Comparison of ENCODE assay signal across 29 mouse cellular contexts in genomic region chr2:35074328-35074727, GRCm38 (mm10). TPM values are rescaled to one million over a fixed set of nuclear protein-coding genes. Genes with fewer than 3 reads are reported as not detected.
DNase-seq lines count a peak whose midpoint lies in the region; ATAC-seq and TF ChIP-seq lines count a peak whose summit lies in the region.
"Had no signal": no experiment of that assay in that cellular context is flagged by ENCODE, and none has a peak within 500 bp of the region (broad histone marks: within the 10 kb centered on the region; RNA-seq: fewer than 3 reads in every experiment).

No protein-coding gene starts in this region.

- peak overlapping the region; percentile 70 for H3K27ac ChIP-seq in liver, adult 2 months (replicated peaks; ENCODE audit: insufficient read depth, low read depth, low read length)
- no peak overlapping the region for H3K27ac ChIP-seq in liver, embryonic 11.5 days (ENCODE audit: low read depth, low read length)
- no peak overlapping the region for H3K27ac ChIP-seq in intestine, embryonic 14.5 days (ENCODE audit: low read depth)
- no peak overlapping the region for H3K27ac ChIP-seq in intestine, embryonic 16.5 days (ENCODE audit: low read length)
- H3K27ac ChIP-seq in kidney, embryonic 16.5 days (ENCODE audit: low read length), result no peak overlapping the region
- no peak overlapping the region for H3K27ac ChIP-seq in forebrain, postnatal 0 days (ENCODE audit: low read depth, low read length)
- H3K27ac ChIP-seq: embryonic facial prominence, embryonic 10.5 days; embryonic facial prominence, embryonic 12.5 days; forebrain, embryonic 10.5 days; forebrain, embryonic 12.5 days had no signal

- H3K9ac ChIP-seq in liver, adult 2 months (ENCODE audit: low read depth, low read length), result no peak overlapping the region
- H3K9ac ChIP-seq in liver, embryonic 11.5 days (ENCODE audit: low read depth, low read length), result no peak overlapping the region
- H3K9ac ChIP-seq in intestine, embryonic 14.5 days (ENCODE audit: low read length), result no peak overlapping the region
- no peak overlapping the region for H3K9ac ChIP-seq in intestine, embryonic 16.5 days (ENCODE audit: low read depth, low read length)
- no peak overlapping the region for H3K9ac ChIP-seq in kidney, embryonic 16.5 days (replicated peaks; ENCODE audit: low read length)
- H3K9ac ChIP-seq in forebrain, postnatal 0 days, result no peak overlapping the region
- H3K9ac ChIP-seq: embryonic facial prominence, embryonic 12.5 days; forebrain, embryonic 12.5 days had no signal

- no peak overlapping the region for H3K4me2 ChIP-seq in liver, embryonic 11.5 days
- no peak overlapping the region for H3K4me2 ChIP-seq in intestine, embryonic 14.5 days (ENCODE audit: low read length)
- H3K4me2 ChIP-seq in intestine, embryonic 16.5 days (ENCODE audit: low read depth, low read length), result no peak overlapping the region
- no peak overlapping the region for H3K4me2 ChIP-seq in kidney, embryonic 16.5 days (replicated peaks; ENCODE audit: low read depth, low read length)
- no peak overlapping the region for H3K4me2 ChIP-seq in forebrain, postnatal 0 days (ENCODE audit: low read depth)
- H3K4me2 ChIP-seq: embryonic facial prominence, embryonic 12.5 days; forebrain, embryonic 12.5 days had no signal

- no peak for TF ChIP-seq CTCF in liver, adult 2 months (IDR thresholded peaks at IDR 0.05; ENCODE audit: low read depth, low read length)
- no peak for TF ChIP-seq CTCF in forebrain, postnatal 0 days (IDR thresholded peaks at IDR 0.05; ENCODE audit: low read depth)

- H3K4me1 ChIP-seq in liver, adult 2 months (ENCODE audit: control insufficient read depth, insufficient read depth, low read length), result peaks cover 16% of the 10 kb centered on the region
- no peaks in the 10 kb centered on the region for H3K4me1 ChIP-seq in liver, embryonic 11.5 days (replicated peaks; ENCODE audit: control insufficient read depth, insufficient read depth, low read length)
- H3K4me1 ChIP-seq in intestine, embryonic 14.5 days (replicated peaks; ENCODE audit: control insufficient read depth, insufficient read depth, low read length), result no peaks in the 10 kb centered on the region
- no peaks in the 10 kb centered on the region for H3K4me1 ChIP-seq in intestine, embryonic 16.5 days (ENCODE audit: control insufficient read depth, insufficient read depth, low read length)
- no peaks in the 10 kb centered on the region for H3K4me1 ChIP-seq in kidney, embryonic 16.5 days (ENCODE audit: insufficient read depth, low read length)
- H3K4me1 ChIP-seq in forebrain, postnatal 0 days (ENCODE audit: insufficient read depth), result no peaks in the 10 kb centered on the region
- H3K4me1 ChIP-seq: embryonic facial prominence, embryonic 10.5 days; embryonic facial prominence, embryonic 12.5 days; forebrain, embryonic 10.5 days; forebrain, embryonic 12.5 days had no signal

- no peaks in the 10 kb centered on the region for H3K27me3 ChIP-seq in liver, adult 2 months (ENCODE audit: control insufficient read depth, insufficient read depth, low read length)
- H3K27me3 ChIP-seq in liver, embryonic 11.5 days (replicated peaks; ENCODE audit: control insufficient read depth, insufficient read depth, low read length), result no peaks in the 10 kb centered on the region
- no peaks in the 10 kb centered on the region for H3K27me3 ChIP-seq in intestine, embryonic 14.5 days (replicated peaks; ENCODE audit: control insufficient read depth, insufficient read depth, low read length)
- H3K27me3 ChIP-seq in intestine, embryonic 16.5 days (replicated peaks; ENCODE audit: control insufficient read depth, insufficient read depth, low read length), result no peaks in the 10 kb centered on the region
- no peaks in the 10 kb centered on the region for H3K27me3 ChIP-seq in kidney, embryonic 16.5 days (ENCODE audit: insufficient read depth, low read length)
- no peaks in the 10 kb centered on the region for H3K27me3 ChIP-seq in forebrain, postnatal 0 days (ENCODE audit: insufficient read depth, low read length)
- H3K27me3 ChIP-seq: CH12.LX; embryonic facial prominence, embryonic 12.5 days; forebrain, embryonic 12.5 days; Patski had no signal

- no peaks in the 10 kb centered on the region for H3K9me3 ChIP-seq in liver, embryonic 11.5 days (ENCODE audit: control insufficient read depth, low read length)
- no peaks in the 10 kb centered on the region for H3K9me3 ChIP-seq in intestine, embryonic 14.5 days (ENCODE audit: control insufficient read depth, low read length)
- H3K9me3 ChIP-seq in intestine, embryonic 16.5 days (ENCODE audit: control insufficient read depth, low read length), result peaks cover 5% of the 10 kb centered on the region
- H3K9me3 ChIP-seq in kidney, embryonic 16.5 days (ENCODE audit: low read length), result no peaks in the 10 kb centered on the region
- no peaks in the 10 kb centered on the region for H3K9me3 ChIP-seq in forebrain, postnatal 0 days (ENCODE audit: low read length)
- H3K9me3 ChIP-seq: embryonic facial prominence, embryonic 10.5 days; embryonic facial prominence, embryonic 12.5 days; forebrain, embryonic 12.5 days; G1E had no signal

- TF ChIP-seq POLR2A in liver, adult 2 months (IDR thresholded peaks at IDR 0.05; ENCODE audit: extremely low read depth, insufficient read depth, low read length), result no peak

- no peak for ATAC-seq in liver, embryonic 11.5 days (replicated peaks; ENCODE audit: low FRiP score)
- ATAC-seq in intestine, embryonic 14.5 days (replicated peaks; ENCODE audit: low FRiP score, low TSS enrichment, low read depth), result 0 out of 2 replicates have a peak, but pooled peaks have one; percentile 53
- peak; percentile 63 for ATAC-seq in intestine, embryonic 16.5 days
- no peak for ATAC-seq in kidney, embryonic 16.5 days (ENCODE audit: low FRiP score, low TSS enrichment)
- ATAC-seq in forebrain, postnatal 0 days, result no peak
- ATAC-seq: activated CD4-positive, CD25-positive, alpha-beta regulatory T cell, adult 4 months; CD4-positive, CD25-positive, alpha-beta regulatory T cell, adult 4 months; forebrain, embryonic 14.5 days; Patski had no signal

- DNase-seq in liver, adult 2 months (ENCODE audit: extremely low read depth, low read depth, low spot score), result no peak
- DNase-seq in liver, embryonic 11.5 days (ENCODE audit: low spot score), result no peak
- no peak for DNase-seq in intestine, embryonic 14.5 days (ENCODE audit: low spot score)
- DNase-seq in large intestine, adult 2 months (ENCODE audit: low read depth, low spot score), result peak; percentile 76
- DNase-seq in forebrain, postnatal 0 days, result no peak
- DNase-seq: adrenal gland, adult 8-10 months; adrenal gland, postnatal 14 days; adrenal gland, postnatal 36 days; B cell, adult 2 months; cerebellum, adult 11-12 months; cerebellum, adult 2 months; cerebellum, adult 9-10 months; cerebellum, postnatal 10 days; cerebellum, postnatal 25 days had no signal

- no peak overlapping the region for H3K4me3 ChIP-seq in liver, adult 2 months (ENCODE audit: insufficient read depth, low read depth, low read length)
- H3K4me3 ChIP-seq in liver, embryonic 11.5 days (ENCODE audit: low read depth, low read length), result no peak overlapping the region
- no peak overlapping the region for H3K4me3 ChIP-seq in intestine, embryonic 14.5 days (ENCODE audit: low read depth, low read length)
- no peak overlapping the region for H3K4me3 ChIP-seq in intestine, embryonic 16.5 days (ENCODE audit: low read length)
- no peak overlapping the region for H3K4me3 ChIP-seq in kidney, embryonic 16.5 days (ENCODE audit: low read length)
- no peak overlapping the region for H3K4me3 ChIP-seq in forebrain, postnatal 0 days (ENCODE audit: low read depth, low read length)
- H3K4me3 ChIP-seq: embryonic facial prominence, embryonic 10.5 days; embryonic facial prominence, embryonic 12.5 days; erythroblast, embryonic 14.5 days; forebrain, embryonic 10.5 days; forebrain, embryonic 12.5 days had no signal

- H3K36me3 ChIP-seq in liver, adult 2 months (ENCODE audit: control insufficient read depth, insufficient read depth, low read length), result no peaks in the 10 kb centered on the region
- H3K36me3 ChIP-seq in liver, embryonic 11.5 days (ENCODE audit: control insufficient read depth, insufficient read depth, low read length), result no peaks in the 10 kb centered on the region
- H3K36me3 ChIP-seq in intestine, embryonic 14.5 days (ENCODE audit: control insufficient read depth, insufficient read depth, low read length), result no peaks in the 10 kb centered on the region
- no peaks in the 10 kb centered on the region for H3K36me3 ChIP-seq in intestine, embryonic 16.5 days (ENCODE audit: control insufficient read depth, insufficient read depth, low read length)
- no peaks in the 10 kb centered on the region for H3K36me3 ChIP-seq in kidney, embryonic 16.5 days (ENCODE audit: insufficient read depth, low read length)
- H3K36me3 ChIP-seq in forebrain, postnatal 0 days (ENCODE audit: insufficient read depth), result no peaks in the 10 kb centered on the region
- H3K36me3 ChIP-seq: embryonic facial prominence, embryonic 10.5 days; embryonic facial prominence, embryonic 12.5 days; forebrain, embryonic 10.5 days; forebrain, embryonic 12.5 days; G1E had no signal

- WGBS in liver, adult 2 months, result 73% methylated on average over 3 of the region's 3 CpGs
- whole genome bisulfite sequencing in liver, embryonic 11.5 days, result 75% methylated on average over 3 of the region's 3 CpGs
- 79% methylated on average over 3 of the region's 3 CpGs for WGBS in intestine, embryonic 14.5 days
- 71% methylated on average over 3 of the region's 3 CpGs for WGBS in intestine, embryonic 16.5 days
- WGBS in large intestine, adult 2 months, result 30% methylated on average over 3 of the region's 3 CpGs
- 85% methylated on average over 3 of the region's 3 CpGs for WGBS in kidney, embryonic 16.5 days
- WGBS in forebrain, postnatal 0 days, result 94% methylated on average over 3 of the region's 3 CpGs

- no peaks in the 10 kb centered on the region for H3K79me2 ChIP-seq in liver, adult 2 months (ENCODE audit: control insufficient read depth, insufficient read depth, low read length)

RNA-seq across cellular contexts. Expression of gene Hc, which starts 13.1 kb away (rescaled TPM):
- 567 and 594 TPM in 2 replicates for total RNA-seq in liver, adult 2 months (2014; rRNA removed)
- 121 and 139 TPM in 2 replicates for polyA plus RNA-seq in liver, adult 2 months (2012; rRNA removed)
- 10.0 and 10.5 TPM in 2 replicates for polyA plus RNA-seq in liver, embryonic 11.5 days (2014; fragmentation: Nextera tagmentation; extraction: Ambion mirVana)
- polyA plus RNA-seq in intestine, embryonic 14.5 days (2014; fragmentation: Nextera tagmentation; extraction: Ambion mirVana), result 0.22 and 0.27 TPM in 2 replicates
- polyA plus RNA-seq in intestine, embryonic 16.5 days (2015; fragmentation: Nextera tagmentation; extraction: Ambion mirVana), result 0.72 and 1.2 TPM in 2 replicates
- polyA plus RNA-seq in large intestine, adult 2 months (2012; rRNA removed), result 0.01 TPM in 2 replicates
- polyA plus RNA-seq in kidney, embryonic 16.5 days (2015; fragmentation: Nextera tagmentation; extraction: Ambion mirVana), result 0.37 and 0.45 TPM in 2 replicates
- total RNA-seq in forebrain, postnatal 0 days (2014; rRNA removed), result 0.46 and 1.1 TPM in 2 replicates
- polyA plus RNA-seq in forebrain, postnatal 0 days (2015; fragmentation: Nextera tagmentation; extraction: Ambion mirVana), result 0.28 and 1.3 TPM in 2 replicates
- total RNA-seq: adrenal gland, adult 18-20 months had no signal
- polyA plus RNA-seq: embryonic facial prominence, embryonic 14.5 days; erythroblast, embryonic 14.5 days; G1E; Patski had no signal

RNA-seq across cellular contexts. Expression of gene AI182371, which starts 27.0 kb away (rescaled TPM):
- total RNA-seq in liver, adult 2 months (2014; rRNA removed), result 471 and 592 TPM in 2 replicates
- polyA plus RNA-seq in liver, adult 2 months (2012; rRNA removed), result 124 and 129 TPM in 2 replicates
- 0.99 and 2.5 TPM in 2 replicates for polyA plus RNA-seq in liver, embryonic 11.5 days (2014; fragmentation: Nextera tagmentation; extraction: Ambion mirVana)
- 0.18 and 0.24 TPM in 2 replicates for polyA plus RNA-seq in intestine, embryonic 14.5 days (2014; fragmentation: Nextera tagmentation; extraction: Ambion mirVana)
- polyA plus RNA-seq in intestine, embryonic 16.5 days (2015; fragmentation: Nextera tagmentation; extraction: Ambion mirVana), result 0.39 and 0.87 TPM in 2 replicates
- 0.22 and 0.26 TPM in 2 replicates for polyA plus RNA-seq in large intestine, adult 2 months (2012; rRNA removed)
- polyA plus RNA-seq in kidney, embryonic 16.5 days (2015; fragmentation: Nextera tagmentation; extraction: Ambion mirVana), result 0.46 and 0.50 TPM in 2 replicates
- 0.33 and 0.38 TPM in 2 replicates for total RNA-seq in forebrain, postnatal 0 days (2014; rRNA removed)
- 0.18 TPM in 1 of 2 replicates, not detected in the other for polyA plus RNA-seq in forebrain, postnatal 0 days (2015; fragmentation: Nextera tagmentation; extraction: Ambion mirVana)
- polyA plus RNA-seq: erythroblast, embryonic 14.5 days had no signal

RNA-seq across cellular contexts. Expression of gene Cntrl, which starts 35.0 kb away (rescaled TPM):
- 13.0 and 22.8 TPM in 2 replicates for total RNA-seq in liver, adult 2 months (2014; rRNA removed)
- 4.9 and 6.1 TPM in 2 replicates for polyA plus RNA-seq in liver, adult 2 months (2012; rRNA removed)
- polyA plus RNA-seq in liver, embryonic 11.5 days (2014; fragmentation: Nextera tagmentation; extraction: Ambion mirVana), result 18.4 and 22.7 TPM in 2 replicates
- 27.4 and 33.0 TPM in 2 replicates for polyA plus RNA-seq in intestine, embryonic 14.5 days (2014; fragmentation: Nextera tagmentation; extraction: Ambion mirVana)
- 15.7 and 17.3 TPM in 2 replicates for polyA plus RNA-seq in intestine, embryonic 16.5 days (2015; fragmentation: Nextera tagmentation; extraction: Ambion mirVana)
- 11.1 and 12.3 TPM in 2 replicates for polyA plus RNA-seq in large intestine, adult 2 months (2012; rRNA removed)
- polyA plus RNA-seq in kidney, embryonic 16.5 days (2015; fragmentation: Nextera tagmentation; extraction: Ambion mirVana), result 21.2 and 25.2 TPM in 2 replicates
- total RNA-seq in forebrain, postnatal 0 days (2014; rRNA removed), result 10.4 and 17.4 TPM in 2 replicates
- 5.5 and 7.0 TPM in 2 replicates for polyA plus RNA-seq in forebrain, postnatal 0 days (2015; fragmentation: Nextera tagmentation; extraction: Ambion mirVana)

Comparison
In these comparisons a context has a peak if more than half of its experiments do, and no peak if none do; other contexts are left out.
1. RNA of gene Hc, which starts 13.1 kb away (polyA plus RNA-seq): 121 to 139 TPM in liver, adult 2 months; 10.0 to 10.5 TPM in liver, embryonic 11.5 days, 0.28 to 1.3 TPM in forebrain, postnatal 0 days, 0.72 to 1.2 TPM in intestine, embryonic 16.5 days, 0.37 to 0.45 TPM in kidney, embryonic 16.5 days, 0.22 to 0.27 TPM in intestine, embryonic 14.5 days and 0.01 TPM in large intestine, adult 2 months; every median in the first group is over 10 times any median in the second.
2. RNA of gene AI182371, which starts 27.0 kb away (polyA plus RNA-seq): 124 to 129 TPM in liver, adult 2 months; 0.99 to 2.5 TPM in liver, embryonic 11.5 days, 0.39 to 0.87 TPM in intestine, embryonic 16.5 days, 0.46 to 0.50 TPM in kidney, embryonic 16.5 days, 0.22 to 0.26 TPM in large intestine, adult 2 months, 0.18 TPM in forebrain, postnatal 0 days and 0.18 to 0.24 TPM in intestine, embryonic 14.5 days; every median in the first group is over 10 times any median in the second.
3. ATAC-seq: peak in intestine, embryonic 14.5 days (single experiment) and intestine, embryonic 16.5 days (single experiment); none in liver, embryonic 11.5 days (single experiment), kidney, embryonic 16.5 days (single experiment) and forebrain, postnatal 0 days (single experiment).